Mouse (Mus musculus) hindbrain, postnatal 0 days (tissue): Measurements from ENCODE around the gene Cdh13. TPM values are rescaled to one million over a fixed set of nuclear protein-coding genes. Genes with fewer than 3 reads are reported as not detected.

Source experiments
- ATAC-seq: fragments of 200-750 bp; cut with Nextera tagmentation; 2 replicates; pipeline ENCODE4 v1.8.0; 2017; ENCODE audit warnings: mild to moderate bottlenecking, moderate TSS enrichment, moderate library complexity
- DNase-seq: peaks from one replicate; pipeline ENCODE4 v3.0.0-alpha.2; 2015; ENCODE audit warnings: low spot score
- H3K27ac ChIP-seq: fragments of 300-500 bp; sonication (generic); 2 replicates; pipeline ENCODE4 v1.5.1; 2014; ENCODE audit warnings: mild to moderate bottlenecking
- H3K27me3 ChIP-seq: fragments of 300-500 bp; sonication (generic); 2 replicates; pipeline ENCODE4 v1.6.1; 2014; ENCODE audit warnings: low read length, mixed read lengths; ENCODE audit not compliant: insufficient read depth
- H3K36me3 ChIP-seq: fragments of 300-500 bp; sonication (generic); 2 replicates; pipeline ENCODE4 v1.6.1; 2014; ENCODE audit warnings: low read length, mixed read lengths; ENCODE audit not compliant: insufficient read depth
- H3K4me1 ChIP-seq: fragments of 300-500 bp; sonication (generic); 2 replicates; pipeline ENCODE4 v1.6.1; 2014; ENCODE audit warnings: antibody characterized with exemption, low read length, mixed read lengths; ENCODE audit not compliant: insufficient read depth
- H3K4me2 ChIP-seq: fragments of 300-500 bp; sonication (generic); 2 replicates; pipeline ENCODE4 v1.6.1; 2014; ENCODE audit warnings: low read depth, mild to moderate bottlenecking, low read length, moderate library complexity, mixed read lengths
- H3K4me3 ChIP-seq: fragments of 300-500 bp; sonication (generic); 2 replicates; pipeline ENCODE4 v1.5.1; 2014; ENCODE audit warnings: low read length
- H3K9ac ChIP-seq: fragments of 300-500 bp; sonication (generic); replicated peaks from 2 replicates; pipeline ENCODE4 v1.6.1; 2014; ENCODE audit warnings: mild to moderate bottlenecking, low read length, moderate library complexity, mixed read lengths
- H3K9me3 ChIP-seq: fragments of 300-500 bp; sonication (generic); 2 replicates; pipeline ENCODE4 v1.6.1; 2016; ENCODE audit warnings: low read length, mixed read lengths
- CTCF ChIP-seq: IDR thresholded peaks from 2 replicates; pipeline ENCODE4 v1.5.1; 2016; ENCODE audit warnings: antibody characterized with exemption, control low read depth, low read depth
- WGBS: fragments of 180-500 bp; shearing (Covaris S2); extraction: QIAGEN DNeasy Blood & Tissue Kit; methylation state at CpG from one replicate; pipeline ENCODE4 v1.1.7; 2014; 5-methylcytosine and 5-hydroxymethylcytosine counted together
- polyA plus RNA-seq: library from polyadenylated mRNA; unstranded; fragments of >200 nt; fragmentation: Nextera tagmentation; extraction: Ambion mirVana; gene quantifications from 2 replicates; pipeline ENCODE4 v1.2.1, GENCODE M21; 2015
- total RNA-seq: library from RNA; depleted of rRNA; stranded (reverse); fragments of >200 nt; gene quantifications from 2 replicates; pipeline ENCODE4 v1.2.3, GENCODE M21; 2014

Cdh13 gene
- total and polyA plus RNA-seq, 2 experiments from 2014 or later: 137 to 141 TPM

DNA sequence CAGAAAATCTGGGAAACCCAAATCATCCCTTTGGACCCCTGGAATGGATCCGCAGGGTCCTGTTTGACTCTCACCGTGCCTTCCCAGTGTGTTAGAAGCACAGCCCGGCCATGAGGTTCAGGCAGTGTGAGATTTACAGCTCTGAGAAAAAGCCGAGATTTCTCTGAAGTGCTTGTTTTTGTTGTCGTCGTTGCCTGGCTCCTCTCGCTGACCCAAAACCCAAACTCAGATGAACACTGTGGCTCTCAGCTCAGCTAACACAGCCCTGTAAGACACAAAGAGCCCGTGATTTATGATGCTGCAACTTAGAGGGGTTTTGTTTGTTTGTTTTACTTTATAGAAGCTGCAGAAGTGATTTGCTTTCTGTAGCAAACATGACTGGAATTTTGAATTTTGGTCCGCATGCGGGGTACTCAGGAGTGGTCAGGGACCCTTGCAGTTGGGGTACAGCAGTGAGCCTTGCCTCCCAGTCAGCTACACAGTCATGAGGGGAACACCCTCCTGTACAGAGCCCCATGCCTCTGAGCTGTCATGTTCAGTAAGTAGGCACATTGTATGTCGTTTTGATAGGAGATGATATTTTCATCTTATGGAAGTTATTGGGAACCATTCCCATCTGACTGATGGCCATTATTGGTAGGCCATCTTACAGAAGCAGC lies 169.0 kb downstream of the Cdh13 start:
- Histone ChIP-seq H3K4me2 (no peak overlapping the region), H3K27me3 (no peaks in the 10 kb centered on the region), H3K9ac (no peak overlapping the region), H3K36me3 (no peaks in the 10 kb centered on the region), H3K4me1 (no peaks in the 10 kb centered on the region), H3K27ac (peak overlapping the region; percentile 41; the same call in 1 of the 2 replicates), H3K4me3 (no peak overlapping the region), H3K9me3 (no peaks in the 10 kb centered on the region)
- ATAC-seq (peak; percentile 40; the same call in 1 of the 2 replicates), DNase-seq (peak; percentile 44)
- 63% methylated on average over 11 of the region's 11 CpGs for WGBS
- TF ChIP-seq CTCF: no peak

GRCm38 (mm10) chr8:118455245-118455644 lies 171.7 kb downstream of the Cdh13 start:
- Histone ChIP-seq H3K36me3 (no peaks in the 10 kb centered on the region), H3K27ac (no peak overlapping the region), H3K4me1 (no peaks in the 10 kb centered on the region), H3K4me3 (no peak overlapping the region), H3K9ac (no peak overlapping the region), H3K9me3 (no peaks in the 10 kb centered on the region), H3K4me2 (no peak overlapping the region), H3K27me3 (no peaks in the 10 kb centered on the region)
- 53% methylated on average over 3 of the region's 3 CpGs for WGBS
- TF ChIP-seq CTCF: no peak
- DNase-seq: no peak
- no peak for ATAC-seq

- Histone ChIP-seq H3K36me3 (no peaks in the 10 kb centered on the region), H3K27me3 (no peaks in the 10 kb centered on the region), H3K27ac (no peak overlapping the region), H3K9me3 (no peaks in the 10 kb centered on the region), H3K4me1 (no peaks in the 10 kb centered on the region), H3K4me2 (no peak overlapping the region), H3K9ac (no peak overlapping the region), H3K4me3 (no peak overlapping the region)
- WGBS: 94% methylated on average over 3 of the region's 3 CpGs
- DNase-seq (no peak), ATAC-seq (no peak)
- TF ChIP-seq CTCF: no peak
Measured at GRCm38 (mm10) chr8:118465330-118465948, 181.9 kb downstream of the Cdh13 start.

DNA sequence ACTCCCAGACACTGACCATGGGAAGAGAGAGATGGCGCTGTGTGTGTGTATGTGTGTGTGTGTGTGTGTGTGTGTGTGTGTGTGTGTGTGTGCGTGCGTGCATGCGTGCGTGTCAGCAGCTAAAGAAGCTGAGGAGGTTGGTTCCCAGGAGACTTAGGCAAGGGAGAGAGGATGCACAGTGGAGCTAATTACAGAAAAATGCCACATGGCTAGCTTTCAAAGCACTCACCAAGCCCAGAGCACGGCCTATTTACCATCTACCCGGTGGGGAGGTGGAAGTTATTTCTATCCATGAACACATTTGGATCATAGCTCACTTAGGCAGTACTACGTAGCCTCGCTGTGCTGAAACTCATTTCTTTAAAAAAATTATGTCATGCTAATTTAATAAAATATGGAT lies 194.1 kb downstream of the Cdh13 start:
- H3K36me3 ChIP-seq: no peaks in the 10 kb centered on the region
- H3K9me3 ChIP-seq: no peaks in the 10 kb centered on the region
- H3K4me2 ChIP-seq: no peak overlapping the region
- TF ChIP-seq CTCF: no peak
- no peaks in the 10 kb centered on the region for H3K4me1 ChIP-seq
- 60% methylated on average over 9 of the region's 9 CpGs for WGBS
- peak; percentile 21 for DNase-seq
- no peak overlapping the region for H3K4me3 ChIP-seq
- no peak overlapping the region for H3K27ac ChIP-seq
- no peaks in the 10 kb centered on the region for H3K27me3 ChIP-seq
- no peak for ATAC-seq
- H3K9ac ChIP-seq: no peak overlapping the region

- DNase-seq (peak; percentile 25), ATAC-seq (no peak)
- Histone ChIP-seq H3K27ac (no peak overlapping the region), H3K9me3 (no peaks in the 10 kb centered on the region), H3K27me3 (no peaks in the 10 kb centered on the region), H3K9ac (no peak overlapping the region), H3K4me2 (no peak overlapping the region), H3K4me1 (no peaks in the 10 kb centered on the region), H3K36me3 (no peaks in the 10 kb centered on the region), H3K4me3 (no peak overlapping the region)
- no peak for TF ChIP-seq CTCF
- 22% methylated on average over 4 of the region's 4 CpGs for WGBS
Measured at GRCm38 (mm10) chr8:118488735-118489134, 205.2 kb downstream of the Cdh13 start.

DNA sequence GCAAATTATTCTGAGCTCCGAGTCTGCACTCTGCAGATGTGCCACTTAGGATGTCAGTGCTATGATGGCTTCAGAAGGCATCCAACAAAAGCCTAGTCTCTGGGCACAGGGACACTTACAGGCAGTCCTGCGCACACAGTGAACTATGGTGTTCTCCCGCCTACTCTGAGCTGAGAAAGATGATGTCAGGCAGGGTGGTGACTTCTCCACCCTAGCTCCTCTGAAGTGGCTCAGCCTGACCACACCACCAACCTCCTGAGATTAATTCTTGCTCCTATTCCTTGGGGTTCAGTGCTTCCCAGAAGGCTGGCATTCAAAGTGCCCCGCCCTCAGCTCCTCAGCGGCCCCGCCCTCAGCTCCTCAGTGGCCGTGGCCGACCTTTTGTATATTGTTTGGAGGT lies 219.0 kb downstream of the Cdh13 start:
- Histone ChIP-seq H3K27me3 (no peaks in the 10 kb centered on the region), H3K9ac (no peak overlapping the region), H3K9me3 (no peaks in the 10 kb centered on the region), H3K4me3 (no peak overlapping the region), H3K4me1 (no peaks in the 10 kb centered on the region), H3K27ac (no peak overlapping the region), H3K4me2 (no peak overlapping the region), H3K36me3 (no peaks in the 10 kb centered on the region)
- no peak for TF ChIP-seq CTCF
- 70% methylated on average over 8 of the region's 8 CpGs for WGBS
- ATAC-seq (no peak), DNase-seq (no peak)

DNA sequence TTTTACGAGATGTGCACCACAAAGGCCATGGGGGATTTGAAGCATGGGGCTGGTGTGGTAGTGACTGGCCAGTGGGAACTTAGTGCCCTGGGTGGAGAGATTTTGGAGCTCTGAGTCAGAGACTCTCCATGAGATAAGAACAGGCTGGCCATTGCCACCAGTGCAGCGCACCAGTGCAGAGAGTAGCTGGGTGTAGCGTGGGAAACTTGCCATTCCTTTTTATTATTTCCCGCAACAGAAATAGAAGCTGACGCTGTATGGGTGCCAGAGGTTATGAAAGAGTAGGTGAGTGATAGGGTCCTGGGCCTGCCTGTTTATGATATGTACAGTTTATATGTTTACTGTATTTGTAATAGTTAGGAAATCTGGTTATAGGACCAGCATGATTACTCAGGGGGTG lies 225.9 kb downstream of the Cdh13 start:
- DNase-seq (no peak), ATAC-seq (no peak)
- no peak overlapping the region for H3K27ac ChIP-seq
- no peak overlapping the region for H3K4me3 ChIP-seq
- H3K4me2 ChIP-seq: no peak overlapping the region
- peaks cover 10% of the 10 kb centered on the region for H3K4me1 ChIP-seq
- TF ChIP-seq CTCF: no peak
- no peaks in the 10 kb centered on the region for H3K27me3 ChIP-seq
- H3K9me3 ChIP-seq: no peaks in the 10 kb centered on the region
- no peaks in the 10 kb centered on the region for H3K36me3 ChIP-seq
- WGBS: 94% methylated on average over 5 of the region's 5 CpGs
- no peak overlapping the region for H3K9ac ChIP-seq
